Mouse (Mus musculus) left cerebral cortex, postnatal 36 days (tissue): ENCODE results near the gene Nop16. TPM values are rescaled to one million over a fixed set of nuclear protein-coding genes. Genes with fewer than 3 reads are reported as not detected.

Source experiments
- DNase-seq, 2 experiments: peaks; one replicate each; pipeline ENCODE4 v3.0.0; 2021 to 2022; ENCODE audit warnings: low spot score in 2 of 2, mixed read lengths in 1 of 2
- intact Hi-C: fragments of 180-260 bp; cut with DNase I; formaldehyde crosslinking; loops from one replicate; pipeline ENCODE4 v1.15.1; 2025
- microRNA-seq: library from miRNA; unstranded; fragments of <30 nt; microRNA quantifications from one replicate; pipeline ENCODE4 v1.2.0, GENCODE M21; 2022
- total RNA-seq, 2 experiments: library from RNA; stranded (reverse); gene quantifications; 2 replicates each; pipeline ENCODE4 v1.2.3; 2021

Nop16 gene
- total RNA-seq, 2 experiments from 2014 or later = 21.7 to 27.3 TPM

GRCm38 (mm10) chr13:54565594-54566345, 24.1 kb downstream of the Nop16 start:
- peak in 1 of 2 experiments; percentile 33 for DNase-seq
- intact Hi-C loops = loop anchor here (10.0 kb wide), 1 partner anchor 101 kb away; the partner anchor contains the start of gene Thoc3

- intact Hi-C loops = loop anchor here (10.0 kb wide), 1 partner anchor 100 kb away; the partner anchor contains the start of gene Thoc3
- DNase-seq = peak; percentile 91 to 94
These were observed 24.7 kb downstream of the Nop16 start, which contains the start of gene 4833439L19Rik for GRCm38 (mm10) chr13:54565201-54565581. TSS of gene 4833439L19Rik (minus strand) at chr13:54565435.

- intact Hi-C loops = loop anchor here (10.0 kb wide), 1 partner anchor 100 kb away; the partner anchor contains the start of gene Thoc3
- no peak for DNase-seq
These were observed 25.4 kb downstream of the Nop16 start for GRCm38 (mm10) chr13:54564232-54565200.

- no peak for DNase-seq
- intact Hi-C loops = loop anchor here (10.0 kb wide), 1 partner anchor 98 kb away; the partner anchor contains the start of gene Thoc3
These were observed 27.3 kb downstream of the Nop16 start for GRCm38 (mm10) chr13:54562562-54562961.

GRCm38 (mm10) chr13:54560608-54561007, 29.3 kb downstream of the Nop16 start:
- intact Hi-C loops = loop anchor here (10.0 kb wide), 1 partner anchor 96 kb away; the partner anchor contains the start of gene Thoc3
- DNase-seq = no peak

GRCm38 (mm10) chr13:54559656-54560055, 30.2 kb downstream of the Nop16 start:
- intact Hi-C loops = loop anchor here (10.0 kb wide), 1 partner anchor 95 kb away; the partner anchor contains the start of gene Thoc3
- DNase-seq = no peak

GRCm38 (mm10) chr13:54557652-54558051, 32.2 kb downstream of the Nop16 start:
- intact Hi-C loops = no loop called here
- DNase-seq = no peak

GRCm38 (mm10) chr13:54556796-54557195, 33.1 kb downstream of the Nop16 start:
- DNase-seq = peak in 1 of 2 experiments; percentile 31
- intact Hi-C loops = no loop called here

- no peak for DNase-seq
- intact Hi-C loops = no loop called here
These were observed 33.7 kb downstream of the Nop16 start for GRCm38 (mm10) chr13:54556176-54556575.

GRCm38 (mm10) chr13:54548036-54548435, 41.9 kb downstream of the Nop16 start:
- intact Hi-C loops = no loop called here
- no peak for DNase-seq

Small RNAs within 50 kb of the gene (microRNA-seq; reads per million reads assigned to microRNA genes)
- gene Gm24195 = not detected

Other genes starting within 250 kb of the Nop16 start
- gene Cplx2, start 218.7 kb downstream of the Nop16 start, total RNA-seq = 100 to 1,000 TPM; 769 to 808 TPM
- gene Thoc3, start 121.2 kb downstream of the Nop16 start, total RNA-seq = 10 to 100 TPM; 33.4 to 37.6 TPM
- 10 to 100 TPM; 13.0 to 17.8 TPM for gene Simc1, start 86.3 kb downstream of the Nop16 start, total RNA-seq
- 100 to 1,000 TPM; 135 to 140 TPM for gene 4833439L19Rik, start 24.7 kb downstream of the Nop16 start, total RNA-seq
- 10 to 100 TPM; 24.1 to 27.8 TPM for gene Arl10, start 15.1 kb downstream of the Nop16 start, total RNA-seq
- gene Higd2a, start 117 bp upstream of the Nop16 start, total RNA-seq = 100 to 1,000 TPM; 136 to 157 TPM
- gene Cltb, start 21.3 kb upstream of the Nop16 start, total RNA-seq = 100 to 1,000 TPM; 308 to 344 TPM
- 10 to 100 TPM; 46.1 to 63.6 TPM for gene Faf2, start 31.7 kb upstream of the Nop16 start, total RNA-seq
- 100 to 1,000 TPM; 160 to 179 TPM for gene Rnf44, start 103.8 kb upstream of the Nop16 start, total RNA-seq
- gene Cdhr2, start 111.4 kb upstream of the Nop16 start, total RNA-seq = under 1 TPM; 0.27 TPM
- 100 to 1,000 TPM; 127 to 128 TPM for gene Gprin1, start 159.8 kb upstream of the Nop16 start, total RNA-seq
- 1,000 to 10,000 TPM in 1 of 2 experiments, 100 to 1,000 TPM in 1; 882 to 1,002 TPM for gene Sncb, start 176.5 kb upstream of the Nop16 start, total RNA-seq
- not detected for gene Eif4e1b, start 193.9 kb upstream of the Nop16 start, total RNA-seq
- gene Tspan17, start 199.3 kb upstream of the Nop16 start, total RNA-seq = 10 to 100 TPM; 76.5 to 86.1 TPM